Mouse (Mus musculus): ENCODE measurements at regions not wholly inside any gene's neighbourhood (a gene's known extent, or its start where the extent isn't known, plus 50 kb on each side); places are given as distances from the start of the nearest gene placed in this dataset.

GRCm38 (mm10) chr14:62034664-62035063 lies 257.7 kb upstream of the Rnaseh2b start:
- no peaks in the 10 kb centered on the region for H3K4me1 ChIP-seq (ENCODE audit: control insufficient read depth in 1 of 2, insufficient read depth in 2 of 2, low read length in 2 of 2)
- peaks cover 2% of the 10 kb centered on the region in 2 experiments for H3K27me3 ChIP-seq (ENCODE audit: control insufficient read depth in 1 of 2, insufficient read depth in 2 of 2, low read length in 2 of 2)
- H3K36me3 ChIP-seq (ENCODE audit: control insufficient read depth in 1 of 2, insufficient read depth in 2 of 2, low read length in 2 of 2): no peaks in the 10 kb centered on the region
- H3K9me3 ChIP-seq (replicated peaks; ENCODE audit: insufficient read depth, low read length): no peaks in the 10 kb centered on the region
- no peak overlapping the region for H3K27ac ChIP-seq (ENCODE audit: control insufficient read depth, low read depth, low read length)
- no peak overlapping the region for H3K9ac ChIP-seq (ENCODE audit: control insufficient read depth, low read depth, low read length, poor library complexity, severe bottlenecking)
- H3K4me3 ChIP-seq (ENCODE audit: control insufficient read depth in 1 of 2, insufficient read depth in 1 of 2, low read depth in 2 of 2, low read length in 2 of 2): no peak overlapping the region
- H3K79me2 ChIP-seq (ENCODE audit: control insufficient read depth, insufficient read depth, low read length, poor library complexity): no peaks in the 10 kb centered on the region
- TF ChIP-seq GATA1 (IDR thresholded peaks at IDR 0.05; ENCODE audit: low read depth, low read length) (no peak), SMC3 (IDR thresholded peaks at IDR 0.05; ENCODE audit: low read depth, low read length) (no peak), HCFC1 (IDR thresholded peaks at IDR 0.05; ENCODE audit: low read depth, low read length) (no peak), NRF1 (IDR thresholded peaks at IDR 0.05; ENCODE audit: insufficient read depth, low read depth, low read length, poor library complexity, severe bottlenecking) (no peak), ZKSCAN1 (IDR thresholded peaks at IDR 0.05; ENCODE audit: low read depth, low read length) (no peak), MYB (IDR thresholded peaks at IDR 0.05; ENCODE audit: low read depth, low read length) (no peak), MEF2A (IDR thresholded peaks at IDR 0.05; ENCODE audit: extremely low read depth, insufficient replicate concordance, low read depth, low read length, poor library complexity, severe bottlenecking) (no peak), ZMIZ1 (IDR thresholded peaks at IDR 0.05; ENCODE audit: low read depth, low read length) (no peak), TCF12 (IDR thresholded peaks at IDR 0.05; ENCODE audit: low read depth, low read length) (no peak), E2F4 (IDR thresholded peaks at IDR 0.05; ENCODE audit: borderline replicate concordance, low read depth, low read length) (no peak), ELF1 (IDR thresholded peaks at IDR 0.05; ENCODE audit: low read depth, low read length) (no peak), KAT2A (conservative IDR thresholded peaks at IDR 0.05; ENCODE audit: low read depth, low read length) (no peak), POLR2A (IDR thresholded peaks at IDR 0.05; ENCODE audit: control insufficient read depth in 1 of 2, insufficient read depth in 1 of 2, low read depth in 1 of 2, low read length in 2 of 2, poor library complexity in 1 of 2) (no peak)
- no peak for DNase-seq (ENCODE audit: low read depth, low spot score)

- Histone ChIP-seq H3K36me3 (ENCODE audit: control insufficient read depth in 1 of 2, insufficient read depth in 2 of 2, low read length in 2 of 2) (no peaks in the 10 kb centered on the region), H3K27ac (ENCODE audit: control insufficient read depth, low read depth, low read length) (no peak overlapping the region), H3K4me1 (ENCODE audit: control insufficient read depth in 1 of 2, insufficient read depth in 2 of 2, low read length in 2 of 2) (no peaks in the 10 kb centered on the region), H3K9ac (ENCODE audit: control insufficient read depth, low read depth, low read length, poor library complexity, severe bottlenecking) (no peak overlapping the region), H3K79me2 (ENCODE audit: control insufficient read depth, insufficient read depth, low read length, poor library complexity) (no peaks in the 10 kb centered on the region), H3K4me3 (ENCODE audit: control insufficient read depth in 1 of 2, insufficient read depth in 1 of 2, low read depth in 2 of 2, low read length in 2 of 2) (no peak overlapping the region), H3K27me3 (ENCODE audit: control insufficient read depth in 1 of 2, insufficient read depth in 2 of 2, low read length in 2 of 2) (peaks cover 2% of the 10 kb centered on the region in 2 experiments), H3K9me3 (replicated peaks; ENCODE audit: insufficient read depth, low read length) (no peaks in the 10 kb centered on the region)
- TF ChIP-seq ZC3H11A (IDR thresholded peaks at IDR 0.05; ENCODE audit: low read depth, low read length): no peak
- no peak for TF ChIP-seq BHLHE40 (IDR thresholded peaks at IDR 0.05; ENCODE audit: borderline replicate concordance, low read depth, low read length)
- no peak for TF ChIP-seq SMC3 (IDR thresholded peaks at IDR 0.05; ENCODE audit: low read depth, low read length)
- TF ChIP-seq USF2 (IDR thresholded peaks at IDR 0.05; ENCODE audit: borderline replicate concordance in 1 of 2, insufficient read depth in 1 of 2, low read depth in 1 of 2, low read length in 2 of 2): no peak
- no peak for TF ChIP-seq RCOR1 (IDR thresholded peaks at IDR 0.05; ENCODE audit: low read depth, low read length)
- no peak for TF ChIP-seq GABPA (IDR thresholded peaks at IDR 0.05; ENCODE audit: low read depth, low read length)
- TF ChIP-seq GATA1 (IDR thresholded peaks at IDR 0.05; ENCODE audit: low read depth, low read length): no peak
- no peak for TF ChIP-seq POLR2A (IDR thresholded peaks at IDR 0.05; ENCODE audit: control insufficient read depth in 1 of 2, insufficient read depth in 1 of 2, low read depth in 1 of 2, low read length in 2 of 2, poor library complexity in 1 of 2)
- TF ChIP-seq TBP (IDR thresholded peaks at IDR 0.05; ENCODE audit: low read depth, low read length): no peak
- no peak for TF ChIP-seq RAD21 (IDR thresholded peaks at IDR 0.05; ENCODE audit: low read depth, low read length)
- no peak for DNase-seq (ENCODE audit: low read depth, low spot score)
Measured at GRCm38 (mm10) chr14:62035416-62035815, 257.0 kb upstream of the Rnaseh2b start.

All from MEL (cell line).